Mouse (Mus musculus) heart, embryonic 13.5 days (tissue): Measurements from ENCODE around the gene Ank2. TPM values are rescaled to one million over a fixed set of nuclear protein-coding genes. Genes with fewer than 3 reads are reported as not detected.
"Not testable (repeated sequence)": the region's sequence is repeated elsewhere in the genome, so short reads cannot be mapped to it uniquely, and the experiment has no call there.

Source experiments
- ATAC-seq: fragments of 200-750 bp; cut with Nextera tagmentation; 2 replicates; pipeline ENCODE4 v1.8.0; 2017; ENCODE audit warnings: moderate TSS enrichment; ENCODE audit not compliant: insufficient number of reproducible peaks, low FRiP score, low TSS enrichment; ENCODE audit errors: extremely low read depth
- H3K27ac ChIP-seq: fragments of 300-500 bp; sonication (generic); replicated peaks from 2 replicates; pipeline ENCODE4 v1.5.1; 2015; ENCODE audit warnings: moderate library complexity, mild to moderate bottlenecking, inconsistent platforms
- H3K27me3 ChIP-seq: fragments of 300-500 bp; sonication (generic); replicated peaks from 2 replicates; pipeline ENCODE4 v1.6.1; 2015; ENCODE audit warnings: mild to moderate bottlenecking, inconsistent platforms
- H3K36me3 ChIP-seq: fragments of 300-500 bp; sonication (generic); 2 replicates; pipeline ENCODE4 v1.6.1; 2015; ENCODE audit warnings: mild to moderate bottlenecking, inconsistent platforms
- H3K4me1 ChIP-seq: fragments of 300-500 bp; sonication (generic); 2 replicates; pipeline ENCODE4 v1.6.1; 2015; ENCODE audit warnings: inconsistent platforms
- H3K4me2 ChIP-seq: fragments of 300-500 bp; sonication (generic); 2 replicates; pipeline ENCODE4 v1.6.1; 2015; ENCODE audit warnings: inconsistent platforms, mild to moderate bottlenecking, moderate library complexity
- H3K4me3 ChIP-seq: fragments of 300-500 bp; sonication (generic); 2 replicates; pipeline ENCODE4 v1.5.1; 2015; ENCODE audit warnings: moderate library complexity, mild to moderate bottlenecking, inconsistent platforms
- H3K9ac ChIP-seq: fragments of 300-500 bp; sonication (generic); 2 replicates; pipeline ENCODE4 v1.6.1; 2015; ENCODE audit warnings: inconsistent platforms, mild to moderate bottlenecking, moderate library complexity
- H3K9me3 ChIP-seq: fragments of 300-500 bp; sonication (generic); 2 replicates; pipeline ENCODE4 v1.6.1; 2016; ENCODE audit warnings: inconsistent platforms
- WGBS: fragments of 180-500 bp; shearing (Covaris S2); methylation state at CpG from one replicate; pipeline ENCODE4 v1.1.7; 2015; ENCODE audit warnings: mixed read lengths; 5-methylcytosine and 5-hydroxymethylcytosine counted together
- polyA plus RNA-seq: library from polyadenylated mRNA; unstranded; fragments of >200 nt; fragmentation: Nextera tagmentation; extraction: Ambion mirVana; gene quantifications from 2 replicates; pipeline ENCODE4 v1.2.1, GENCODE M21; 2015

Ank2 gene
- polyA plus RNA-seq, 1 experiment from 2014 or later = 27.6 TPM

- peak overlapping the region; percentile 30; the same call in 1 of the 2 replicates for H3K27ac ChIP-seq
- H3K4me3 ChIP-seq = peak overlapping the region; percentile 62
- 17% methylated on average over 23 of the region's 23 CpGs for WGBS
- peaks cover 20% of the 10 kb centered on the region for H3K4me1 ChIP-seq
- peak; percentile 62; the same call in 1 of the 2 replicates for ATAC-seq
- H3K9me3 ChIP-seq = no peaks in the 10 kb centered on the region
- H3K36me3 ChIP-seq = no peaks in the 10 kb centered on the region
- H3K27me3 ChIP-seq = no peaks in the 10 kb centered on the region
- H3K9ac ChIP-seq = peak overlapping the region; percentile 81
- peak overlapping the region; percentile 87 for H3K4me2 ChIP-seq
These were observed 90.2 kb downstream of the Ank2 start for GRCm38 (mm10) chr3:127408684-127409550.

GRCm38 (mm10) chr3:127407868-127408574 lies 91.1 kb downstream of the Ank2 start:
- 15% methylated on average over 9 of the region's 9 CpGs for WGBS
- Histone ChIP-seq H3K4me1 (peaks cover 20% of the 10 kb centered on the region), H3K27me3 (no peaks in the 10 kb centered on the region), H3K4me2 (peak overlapping the region; percentile 87), H3K36me3 (no peaks in the 10 kb centered on the region), H3K27ac (peak overlapping the region; percentile 30; the same call in 1 of the 2 replicates), H3K9ac (peak overlapping the region; percentile 81), H3K4me3 (peak overlapping the region; percentile 62), H3K9me3 (no peaks in the 10 kb centered on the region)
- no peak for ATAC-seq

GRCm38 (mm10) chr3:127406883-127407282 lies 92.3 kb downstream of the Ank2 start:
- peaks cover 20% of the 10 kb centered on the region for H3K4me1 ChIP-seq
- no peaks in the 10 kb centered on the region for H3K9me3 ChIP-seq
- no peak overlapping the region for H3K4me2 ChIP-seq
- ATAC-seq = no peak
- H3K36me3 ChIP-seq = no peaks in the 10 kb centered on the region
- no peak overlapping the region for H3K27ac ChIP-seq
- no peak overlapping the region for H3K4me3 ChIP-seq
- no peaks in the 10 kb centered on the region for H3K27me3 ChIP-seq
- H3K9ac ChIP-seq = no peak overlapping the region
- WGBS = 84% methylated on average over 4 of the region's 4 CpGs

- H3K27ac ChIP-seq = 0 out of 2 replicates have a peak overlapping the region, but pooled peaks have one; percentile 2
These were observed 94.8 kb downstream of the Ank2 start for GRCm38 (mm10) chr3:127404371-127404770.

GRCm38 (mm10) chr3:127400976-127401375 lies 98.2 kb downstream of the Ank2 start:
- Histone ChIP-seq H3K4me2 (no peak overlapping the region), H3K36me3 (0 out of 2 replicates have a peak, but pooled peaks cover 3% of the 10 kb centered on the region), H3K9me3 (no peaks in the 10 kb centered on the region), H3K27ac (no peak overlapping the region), H3K27me3 (no peaks in the 10 kb centered on the region), H3K9ac (no peak overlapping the region), H3K4me3 (no peak overlapping the region), H3K4me1 (peaks cover 10% of the 10 kb centered on the region; the same call in 1 of the 2 replicates)
- 90% methylated on average over 5 of the region's 5 CpGs for WGBS
- ATAC-seq = no peak

More at GRCm38 (mm10) chr3:127404371-127404770, 94.8 kb downstream of the Ank2 start:
- Histone ChIP-seq H3K4me2 (no peak overlapping the region), H3K9ac (no peak overlapping the region), H3K36me3 (no peaks in the 10 kb centered on the region), H3K27me3 (no peaks in the 10 kb centered on the region), H3K9me3 (no peaks in the 10 kb centered on the region), H3K4me3 (no peak overlapping the region), H3K4me1 (peaks cover 20% of the 10 kb centered on the region)
- WGBS = 59% methylated on average over 3 of the region's 3 CpGs
- ATAC-seq = no peak

- not testable (repeated sequence) for H3K36me3 ChIP-seq, H3K4me3 ChIP-seq, H3K27ac ChIP-seq, H3K9ac ChIP-seq, H3K4me2 ChIP-seq, H3K27me3 ChIP-seq, ATAC-seq, H3K9me3 ChIP-seq, H3K4me1 ChIP-seq
- 86% methylated on average over 3 of the region's 3 CpGs for whole genome bisulfite sequencing
These were observed 98.7 kb downstream of the Ank2 start for GRCm38 (mm10) chr3:127400468-127400867.

- Histone ChIP-seq H3K4me1 (no peaks in the 10 kb centered on the region), H3K27me3 (no peaks in the 10 kb centered on the region), H3K4me2 (no peak overlapping the region), H3K36me3 (0 out of 2 replicates have a peak, but pooled peaks cover 3% of the 10 kb centered on the region), H3K27ac (no peak overlapping the region), H3K9me3 (no peaks in the 10 kb centered on the region), H3K4me3 (no peak overlapping the region), H3K9ac (no peak overlapping the region)
- 83% methylated on average over 9 of the region's 9 CpGs for WGBS
- no peak for ATAC-seq
These were observed 101.4 kb downstream of the Ank2 start for GRCm38 (mm10) chr3:127397774-127398173.

GRCm38 (mm10) chr3:127395202-127395601 lies 103.9 kb downstream of the Ank2 start:
- Histone ChIP-seq H3K9me3 (no peaks in the 10 kb centered on the region), H3K36me3 (0 out of 2 replicates have a peak, but pooled peaks cover 3% of the 10 kb centered on the region), H3K4me3 (no peak overlapping the region), H3K9ac (no peak overlapping the region), H3K4me1 (no peaks in the 10 kb centered on the region), H3K27me3 (no peaks in the 10 kb centered on the region), H3K27ac (no peak overlapping the region), H3K4me2 (no peak overlapping the region)
- no peak for ATAC-seq
- 75% methylated on average over 8 of the region's 8 CpGs for WGBS

- 74% methylated on average over 14 of the region's 14 CpGs for WGBS
- Histone ChIP-seq H3K9me3 (no peaks in the 10 kb centered on the region), H3K4me2 (no peak overlapping the region), H3K36me3 (no peaks in the 10 kb centered on the region), H3K27me3 (no peaks in the 10 kb centered on the region), H3K4me3 (no peak overlapping the region), H3K27ac (no peak overlapping the region), H3K4me1 (no peaks in the 10 kb centered on the region), H3K9ac (no peak overlapping the region)
- no peak for ATAC-seq
These were observed 112.1 kb downstream of the Ank2 start for GRCm38 (mm10) chr3:127387016-127387517.

- no peak overlapping the region for H3K4me3 ChIP-seq
- WGBS = 81% methylated on average over 3 of the region's 3 CpGs
- ATAC-seq = no peak
These were observed 115.9 kb downstream of the Ank2 start for GRCm38 (mm10) chr3:127383231-127383630.

GRCm38 (mm10) chr3:127376901-127377460 lies 122.2 kb downstream of the Ank2 start:
- Histone ChIP-seq H3K27me3 (no peaks in the 10 kb centered on the region), H3K27ac (no peak overlapping the region), H3K9ac (no peak overlapping the region), H3K9me3 (no peaks in the 10 kb centered on the region), H3K36me3 (no peaks in the 10 kb centered on the region), H3K4me1 (peaks cover 9% of the 10 kb centered on the region), H3K4me3 (no peak overlapping the region), H3K4me2 (no peak overlapping the region)
- no peak for ATAC-seq
- 81% methylated on average over 8 of the region's 8 CpGs for WGBS

More at GRCm38 (mm10) chr3:127383231-127383630, 115.9 kb downstream of the Ank2 start:
- no peak overlapping the region for H3K27ac ChIP-seq
- H3K27me3 ChIP-seq = no peaks in the 10 kb centered on the region
- no peaks in the 10 kb centered on the region for H3K36me3 ChIP-seq
- H3K9me3 ChIP-seq = no peaks in the 10 kb centered on the region
- H3K4me2 ChIP-seq = no peak overlapping the region
- no peaks in the 10 kb centered on the region for H3K4me1 ChIP-seq
- H3K9ac ChIP-seq = no peak overlapping the region
